Mouse (Mus musculus): ENCODE data around the gene Plscr1. TPM values are rescaled to one million over a fixed set of nuclear protein-coding genes. Genes with fewer than 3 reads are reported as not detected.
A peak's percentile ranks its signal among the peaks of the same experiment; 100 is the strongest.

Gene Plscr1
- polyA plus RNA-seq, 1 experiment from 2014 or later = 83.5 TPM

DNA sequence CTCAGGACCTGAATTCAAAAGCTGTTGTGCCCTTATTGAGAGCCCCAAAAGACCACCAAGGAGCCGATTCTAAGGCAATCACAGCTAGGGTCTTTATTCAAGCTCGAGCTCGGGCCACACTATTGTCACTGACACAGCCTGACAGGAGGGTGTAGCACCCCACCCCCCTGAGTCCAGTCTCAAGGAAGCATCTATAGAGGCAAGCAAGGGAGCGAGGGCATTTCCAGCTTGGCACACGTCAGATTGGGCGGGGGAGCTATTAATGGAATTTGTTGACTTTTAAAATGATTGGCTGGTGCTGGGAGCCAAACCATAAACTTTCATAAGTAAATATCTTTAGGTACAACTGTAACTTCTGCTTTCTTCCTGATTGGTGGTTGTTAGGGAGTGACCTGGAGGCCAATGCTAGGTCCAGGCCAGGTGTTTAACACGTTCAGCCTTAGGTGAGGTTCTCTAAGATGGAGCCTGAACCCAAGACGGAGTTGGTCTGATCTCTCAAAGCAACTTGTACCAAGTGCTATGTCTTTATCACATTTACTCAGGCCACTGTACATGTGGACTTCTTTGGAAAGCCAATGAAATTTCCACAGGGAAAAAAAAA, 56.2 kb downstream of the Plscr1 start:
- WGBS = 73% methylated on average over 8 of the region's 8 CpGs
- no peak overlapping the region for H3K4me3 ChIP-seq (ENCODE audit: low read length)
- H3K9me3 ChIP-seq (ENCODE audit: control insufficient read depth, low read length) = no peaks in the 10 kb centered on the region
- H3K4me1 ChIP-seq (ENCODE audit: control insufficient read depth, insufficient read depth, low read length) = peaks cover 15% of the 10 kb centered on the region; the same call in 1 of the 2 replicates
- no peaks in the 10 kb centered on the region for H3K27me3 ChIP-seq (ENCODE audit: control insufficient read depth, insufficient read depth, low read length)
- peak; percentile 43; the same call in 1 of the 2 replicates for ATAC-seq (ENCODE audit: low FRiP score, low TSS enrichment)
- H3K36me3 ChIP-seq (ENCODE audit: control insufficient read depth, insufficient read depth, low read length) = no peaks in the 10 kb centered on the region
- H3K9ac ChIP-seq (ENCODE audit: low read depth, low read length) = no peak overlapping the region
- no peak overlapping the region for H3K4me2 ChIP-seq (replicated peaks; ENCODE audit: low read depth, low read length)
- H3K27ac ChIP-seq (ENCODE audit: low read depth, low read length) = no peak overlapping the region

- no peaks in the 10 kb centered on the region for H3K9me3 ChIP-seq (ENCODE audit: control insufficient read depth, low read length)
- WGBS = 87% methylated on average over 1 of the region's 1 CpGs
- peaks cover 15% of the 10 kb centered on the region; the same call in 1 of the 2 replicates for H3K4me1 ChIP-seq (ENCODE audit: control insufficient read depth, insufficient read depth, low read length)
- H3K27ac ChIP-seq (ENCODE audit: low read depth, low read length) = no peak within 1 kb of the TSS
- H3K9ac ChIP-seq (ENCODE audit: low read depth, low read length) = no peak within 1 kb of the TSS
- no peak within 1 kb of the TSS for H3K4me2 ChIP-seq (replicated peaks; ENCODE audit: low read depth, low read length)
- H3K36me3 ChIP-seq (ENCODE audit: control insufficient read depth, insufficient read depth, low read length) = no peaks in the 10 kb centered on the region
- H3K27me3 ChIP-seq (ENCODE audit: control insufficient read depth, insufficient read depth, low read length) = no peaks in the 10 kb centered on the region
- ATAC-seq (ENCODE audit: low FRiP score, low TSS enrichment) = no peak
- no peak within 1 kb of the TSS for H3K4me3 ChIP-seq (ENCODE audit: low read length)
Measured at GRCm38 (mm10) chr9:92309077-92309476, 59.5 kb downstream of the Plscr1 start, which contains the start of gene 1700057G04Rik. Gene 1700057G04Rik (plus strand): TSS chr9:92309377.

- H3K36me3 ChIP-seq (ENCODE audit: control insufficient read depth, insufficient read depth, low read length) = no peaks in the 10 kb centered on the region
- no peaks in the 10 kb centered on the region for H3K4me1 ChIP-seq (ENCODE audit: control insufficient read depth, insufficient read depth, low read length)
- no peak overlapping the region for H3K4me3 ChIP-seq (ENCODE audit: low read length)
- no peak overlapping the region for H3K4me2 ChIP-seq (replicated peaks; ENCODE audit: low read depth, low read length)
- no peaks in the 10 kb centered on the region for H3K9me3 ChIP-seq (ENCODE audit: control insufficient read depth, low read length)
- H3K9ac ChIP-seq (ENCODE audit: low read depth, low read length) = no peak overlapping the region
- no peak for ATAC-seq (ENCODE audit: low FRiP score, low TSS enrichment)
- H3K27ac ChIP-seq (ENCODE audit: low read depth, low read length) = no peak overlapping the region
- WGBS = 67% methylated on average over 3 of the region's 3 CpGs
- H3K27me3 ChIP-seq (ENCODE audit: control insufficient read depth, insufficient read depth, low read length) = no peaks in the 10 kb centered on the region
Measured at GRCm38 (mm10) chr9:92316791-92317190, 67.2 kb downstream of the Plscr1 start.

Small RNA genes within 50 kb of the gene (microRNA-seq; reads per million reads assigned to microRNA genes)
- gene Mir6386 = not detected

Other genes starting within 250 kb of the Plscr1 start
- gene Plscr5, start 56.8 kb upstream of the Plscr1 start, polyA plus RNA-seq (2014; fragmentation: Nextera tagmentation; extraction: Ambion mirVana) = not detected in 2 replicates
- 6.0 and 11.6 TPM in 2 replicates for gene Plscr2, start 25.9 kb downstream of the Plscr1 start, polyA plus RNA-seq (2014; fragmentation: Nextera tagmentation; extraction: Ambion mirVana)
- not detected in 2 replicates for gene 1700057G04Rik, start 59.6 kb downstream of the Plscr1 start, polyA plus RNA-seq (2014; fragmentation: Nextera tagmentation; extraction: Ambion mirVana)
- 2.6 and 3.4 TPM in 2 replicates for gene Plscr4, start 207.6 kb downstream of the Plscr1 start, polyA plus RNA-seq (2014; fragmentation: Nextera tagmentation; extraction: Ambion mirVana)

All from kidney, embryonic 14.5 days (tissue).